Mouse (Mus musculus): Measurements from ENCODE around the gene Neo1. TPM values are rescaled to one million over a fixed set of nuclear protein-coding genes. Genes with fewer than 3 reads are reported as not detected.
"Not testable (repeated sequence)": the region's sequence is repeated elsewhere in the genome, so short reads cannot be mapped to it uniquely, and the experiment has no call there.

Gene Neo1
- polyA plus RNA-seq, 1 experiment: 21.6 TPM

- 0 out of 2 replicates have a peak, but pooled peaks have one; percentile 17 for TF ChIP-seq CTCF (conservative IDR thresholded peaks at IDR 0.05; ENCODE audit: insufficient read depth, insufficient read length, low read depth, low read length)
- no peak for TF ChIP-seq POLR2A (IDR thresholded peaks at IDR 0.05; ENCODE audit: low read depth, low read length)
- Histone ChIP-seq H3K4me3 (ENCODE audit: insufficient read depth, low read depth, low read length) (no peak overlapping the region), H3K27me3 (replicated peaks; ENCODE audit: control insufficient read depth, insufficient read depth, low read length) (no peaks in the 10 kb centered on the region), H3K27ac (ENCODE audit: insufficient read depth, low read depth, low read length) (no peak overlapping the region), H3K36me3 (ENCODE audit: control insufficient read depth, insufficient read depth, low read length) (no peaks in the 10 kb centered on the region), H3K4me1 (ENCODE audit: control insufficient read depth, insufficient read depth, low read length) (no peaks in the 10 kb centered on the region; the same call in 1 of the 2 replicates)
- peak; percentile 72 for DNase-seq
- WGBS: under 1% methylated on average over 2 of the region's 2 CpGs
Observed at GRCm38 (mm10) chr9:59013365-59013764, 22.9 kb downstream of the Neo1 start.

- DNase-seq: no peak
- Histone ChIP-seq H3K27me3 (replicated peaks; ENCODE audit: control insufficient read depth, insufficient read depth, low read length) (no peaks in the 10 kb centered on the region), H3K36me3 (ENCODE audit: control insufficient read depth, insufficient read depth, low read length) (no peaks in the 10 kb centered on the region; the same call in 1 of the 2 replicates), H3K4me3 (ENCODE audit: insufficient read depth, low read depth, low read length) (no peak overlapping the region), H3K27ac (ENCODE audit: insufficient read depth, low read depth, low read length) (no peak overlapping the region), H3K4me1 (ENCODE audit: control insufficient read depth, insufficient read depth, low read length) (no peaks in the 10 kb centered on the region)
- TF ChIP-seq POLR2A (IDR thresholded peaks at IDR 0.05; ENCODE audit: low read depth, low read length) (no peak), CTCF (conservative IDR thresholded peaks at IDR 0.05; ENCODE audit: insufficient read depth, insufficient read length, low read depth, low read length) (no peak)
- WGBS: 86% methylated on average over 5 of the region's 5 CpGs
Observed at GRCm38 (mm10) chr9:58989255-58989928, 46.8 kb downstream of the Neo1 start.

- no peak for DNase-seq
Observed at GRCm38 (mm10) chr9:58979034-58979433, 57.2 kb downstream of the Neo1 start.

GRCm38 (mm10) chr9:58971154-58971553 lies 65.1 kb downstream of the Neo1 start:
- H3K36me3 ChIP-seq (ENCODE audit: control insufficient read depth, insufficient read depth, low read length); H3K27ac ChIP-seq (ENCODE audit: insufficient read depth, low read depth, low read length); DNase-seq; H3K27me3 ChIP-seq (replicated peaks; ENCODE audit: control insufficient read depth, insufficient read depth, low read length); H3K4me1 ChIP-seq (ENCODE audit: control insufficient read depth, insufficient read depth, low read length); H3K4me3 ChIP-seq (ENCODE audit: insufficient read depth, low read depth, low read length): not testable (repeated sequence)
- WGBS: 92% methylated on average over 2 of the region's 2 CpGs

More at GRCm38 (mm10) chr9:58979034-58979433, 57.2 kb downstream of the Neo1 start:
- WGBS: 91% methylated on average over 15 of the region's 15 CpGs
- H3K4me3 ChIP-seq (ENCODE audit: insufficient read depth, low read depth, low read length): no peak overlapping the region
- TF ChIP-seq CTCF (conservative IDR thresholded peaks at IDR 0.05; ENCODE audit: insufficient read depth, insufficient read length, low read depth, low read length) (no peak), POLR2A (IDR thresholded peaks at IDR 0.05; ENCODE audit: low read depth, low read length) (no peak)
- H3K36me3 ChIP-seq (ENCODE audit: control insufficient read depth, insufficient read depth, low read length): no peaks in the 10 kb centered on the region
- H3K27ac ChIP-seq (ENCODE audit: insufficient read depth, low read depth, low read length): no peak overlapping the region
- no peaks in the 10 kb centered on the region for H3K4me1 ChIP-seq (ENCODE audit: control insufficient read depth, insufficient read depth, low read length)
- no peaks in the 10 kb centered on the region for H3K27me3 ChIP-seq (replicated peaks; ENCODE audit: control insufficient read depth, insufficient read depth, low read length)

- Histone ChIP-seq H3K4me1 (ENCODE audit: control insufficient read depth, insufficient read depth, low read length) (no peaks in the 10 kb centered on the region), H3K27me3 (replicated peaks; ENCODE audit: control insufficient read depth, insufficient read depth, low read length) (no peaks in the 10 kb centered on the region), H3K36me3 (ENCODE audit: control insufficient read depth, insufficient read depth, low read length) (no peaks in the 10 kb centered on the region; the same call in 1 of the 2 replicates), H3K27ac (ENCODE audit: insufficient read depth, low read depth, low read length) (no peak overlapping the region), H3K4me3 (ENCODE audit: insufficient read depth, low read depth, low read length) (no peak overlapping the region)
- TF ChIP-seq CTCF (conservative IDR thresholded peaks at IDR 0.05; ENCODE audit: insufficient read depth, insufficient read length, low read depth, low read length) (no peak), POLR2A (IDR thresholded peaks at IDR 0.05; ENCODE audit: low read depth, low read length) (no peak)
- WGBS: 67% methylated on average over 2 of the region's 2 CpGs
- no peak for DNase-seq
Observed at GRCm38 (mm10) chr9:58967371-58967770, 68.9 kb downstream of the Neo1 start.

- no peak for DNase-seq
- Histone ChIP-seq H3K4me3 (ENCODE audit: insufficient read depth, low read depth, low read length) (no peak overlapping the region), H3K4me1 (ENCODE audit: control insufficient read depth, insufficient read depth, low read length) (no peaks in the 10 kb centered on the region), H3K27ac (ENCODE audit: insufficient read depth, low read depth, low read length) (no peak overlapping the region), H3K36me3 (ENCODE audit: control insufficient read depth, insufficient read depth, low read length) (no peaks in the 10 kb centered on the region; the same call in 1 of the 2 replicates), H3K27me3 (replicated peaks; ENCODE audit: control insufficient read depth, insufficient read depth, low read length) (no peaks in the 10 kb centered on the region)
- WGBS: 45% methylated on average over 3 of the region's 3 CpGs
- no peak for TF ChIP-seq POLR2A (IDR thresholded peaks at IDR 0.05; ENCODE audit: low read depth, low read length)
- TF ChIP-seq CTCF (conservative IDR thresholded peaks at IDR 0.05; ENCODE audit: insufficient read depth, insufficient read length, low read depth, low read length): no peak
Observed at GRCm38 (mm10) chr9:58955507-58955906, 80.7 kb downstream of the Neo1 start.

GRCm38 (mm10) chr9:58945910-58946309 lies 90.3 kb downstream of the Neo1 start:
- WGBS: 97% methylated on average over 1 of the region's 1 CpGs
- not testable (repeated sequence) for H3K4me1 ChIP-seq (ENCODE audit: control insufficient read depth, insufficient read depth, low read length); H3K27me3 ChIP-seq (replicated peaks; ENCODE audit: control insufficient read depth, insufficient read depth, low read length); H3K4me3 ChIP-seq (ENCODE audit: insufficient read depth, low read depth, low read length); DNase-seq; H3K36me3 ChIP-seq (ENCODE audit: control insufficient read depth, insufficient read depth, low read length); H3K27ac ChIP-seq (ENCODE audit: insufficient read depth, low read depth, low read length)
